In the genomic region with DNA sequence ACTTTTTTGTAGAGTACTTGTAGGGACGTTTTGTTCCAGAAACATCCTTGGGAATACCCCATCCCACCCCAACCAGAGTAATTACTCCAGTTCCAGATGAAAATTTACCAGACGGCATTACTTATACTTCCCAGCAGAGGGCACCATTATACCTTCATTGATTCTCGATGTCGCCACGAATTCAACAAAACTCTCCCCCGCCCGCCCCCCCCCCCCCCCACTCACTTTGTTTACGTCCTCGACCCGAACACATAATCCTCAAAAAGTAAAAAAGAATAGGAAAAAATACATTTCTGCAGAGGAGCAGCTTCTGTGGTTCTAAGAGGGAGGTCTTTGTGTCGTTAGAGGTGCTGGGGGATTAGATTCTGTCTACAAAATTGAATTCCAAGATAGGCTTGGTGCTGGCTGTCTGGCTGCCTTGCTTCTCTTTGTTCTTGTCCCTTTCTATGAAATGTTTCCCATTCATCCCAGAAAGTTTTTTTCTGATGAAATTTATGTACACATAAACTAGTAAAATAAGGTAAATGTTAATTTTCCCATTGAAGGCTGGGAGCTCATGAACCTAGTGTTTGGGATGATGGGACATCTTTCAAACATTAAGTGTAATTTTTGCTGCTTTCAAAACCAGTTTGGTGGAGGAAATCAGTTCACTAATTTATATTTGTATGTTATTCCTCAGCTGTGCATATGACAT, we compare ENCODE assay signal across 9 mouse cellular contexts. TPM values are rescaled to one million over a fixed set of nuclear protein-coding genes. Genes with fewer than 3 reads are reported as not detected.
DNase-seq lines count a peak whose midpoint lies in the region; TF ChIP-seq lines count a peak whose summit lies in the region.
"Had no signal": no experiment of that assay in that cellular context is flagged by ENCODE, and none has a peak within 500 bp of the region (broad histone marks: within the 10 kb centered on the region; RNA-seq: fewer than 3 reads in every experiment).

No protein-coding gene starts in this region.

- H3K36me3 ChIP-seq in ES-E14 (ENCODE audit: control insufficient read depth, insufficient read depth, low read length, poor library complexity, severe bottlenecking) = no peaks in the 10 kb centered on the region
- no peaks in the 10 kb centered on the region for H3K36me3 ChIP-seq in embryonic facial prominence, embryonic 10.5 days (replicated peaks)

- TF ChIP-seq CTCF in layer of hippocampus, adult 2 months (conservative IDR thresholded peaks at IDR 0.05) = peak; percentile 74

- H3K4me3 ChIP-seq in ES-E14 (ENCODE audit: insufficient read depth in 1 of 2, low read depth in 1 of 2, low read length in 2 of 2, poor library complexity in 1 of 2, severe bottlenecking in 1 of 2) = no peak overlapping the region
- H3K4me3 ChIP-seq in embryonic facial prominence, embryonic 10.5 days = peak overlapping the region; percentile 47
- H3K4me3 ChIP-seq in layer of hippocampus, adult 2 months = peak overlapping the region; percentile 53

- H3K9me3 ChIP-seq in ES-E14 (ENCODE audit: control insufficient read depth, insufficient read depth, low read depth, low read length) = no peaks in the 10 kb centered on the region
- no peaks in the 10 kb centered on the region for H3K9me3 ChIP-seq in embryonic facial prominence, embryonic 10.5 days

- no peak overlapping the region for H3K27ac ChIP-seq in ES-E14 (ENCODE audit: insufficient read depth, low read depth, low read length, poor library complexity, severe bottlenecking)
- peak overlapping the region; percentile 84 for H3K27ac ChIP-seq in embryonic facial prominence, embryonic 10.5 days (replicated peaks)
- peak overlapping the region; percentile 73 for H3K27ac ChIP-seq in layer of hippocampus, adult 2 months

- 10% methylated on average over 11 of the region's 11 CpGs for WGBS in embryonic facial prominence, embryonic 10.5 days

- H3K4me1 ChIP-seq in ES-E14 (ENCODE audit: control insufficient read depth in 2 of 2, insufficient read depth in 2 of 2, low read length in 2 of 2, poor library complexity in 1 of 2) = no peaks in the 10 kb centered on the region
- H3K4me1 ChIP-seq in embryonic facial prominence, embryonic 10.5 days = no peaks in the 10 kb centered on the region; the same call in 1 of the 2 replicates

- no peak overlapping the region for H3K9ac ChIP-seq in ES-E14 (ENCODE audit: insufficient read depth, low read depth, low read length, poor library complexity, severe bottlenecking)

- DNase-seq in A20 (ENCODE audit: low read depth, low spot score) (peak; percentile 33), ES-E14 (ENCODE audit: low read depth, low spot score) (no peak)
- peak; percentile 40 for DNase-seq in embryonic facial prominence, embryonic 10.5 days (ENCODE audit: low spot score)
- DNase-seq in heart, postnatal 14 days = peak; percentile 18 to 46
- peak in 1 of 2 experiments; percentile 56 for DNase-seq in layer of hippocampus, adult 2 months (ENCODE audit: low spot score in 2 of 2)
- peak; percentile 63 for DNase-seq in lung, postnatal 36 days
- DNase-seq in testis, postnatal 10 days (ENCODE audit: low spot score) = peak; percentile 42
- DNase-seq in adrenal gland, adult 8-10 months = no peak

- peaks cover 87% of the 10 kb centered on the region for H3K27me3 ChIP-seq in embryonic facial prominence, embryonic 10.5 days (replicated peaks; ENCODE audit: low read depth, poor library complexity, severe bottlenecking)

- in situ Hi-C loops in ES-E14 (cut with MboI; ENCODE audit: low sequenced_read_pairs in 2 of 2, unreplicated experiment in 2 of 2) = no loop called here

- intact Hi-C loops in heart, postnatal 14 days (cut with DNase I) = no loop called here

TF ChIP-seq in ES-E14, 5 proteins besides CTCF, POLR2A, EP300 and RAD21:
- TF ChIP-seq ZC3H11A (IDR thresholded peaks at IDR 0.05; ENCODE audit: borderline replicate concordance, low read depth, low read length) (peak; percentile 11; the same call in 1 of the 2 replicates), ZNF384 (IDR thresholded peaks at IDR 0.05; ENCODE audit: low read depth, low read length) (no peak)

RNA-seq across cellular contexts. Expression of a gene that starts 19.7 kb away (rescaled TPM):
- not detected in 2 replicates for total RNA-seq in ES-E14 (2012; rRNA removed)
- 0.27 and 0.33 TPM in 2 replicates for polyA plus RNA-seq in embryonic facial prominence, embryonic 10.5 days (2016; fragmentation: Nextera tagmentation; extraction: Ambion mirVana)
- not detected for total RNA-seq in heart, postnatal 14 days (2021)
- not detected for total RNA-seq in layer of hippocampus, adult 2 months (2021)
- total RNA-seq in adrenal gland, adult 8-10 months (2022) = not detected
- polyA plus RNA-seq: small intestine, adult 2 months had no signal

Comparison
In these comparisons a context has a peak if more than half of its experiments do, and no peak if none do; other contexts are left out.
1. DNase-seq: peak in A20 (single experiment), embryonic facial prominence, embryonic 10.5 days (single experiment), heart, postnatal 14 days (2 of 2), lung, postnatal 36 days (single experiment) and testis, postnatal 10 days (single experiment); none in ES-E14 (single experiment) and adrenal gland, adult 8-10 months (single experiment).
2. H3K4me3 ChIP-seq: peak in embryonic facial prominence, embryonic 10.5 days (single experiment) and layer of hippocampus, adult 2 months (single experiment); none in ES-E14 (0 of 2).